Mouse (Mus musculus) MEL-GATA-1-ER (cell line): ENCODE measurements around the gene Lect2.

Experiments
- DNase-seq: peaks from one replicate; pipeline ENCODE4 v3.0.0-alpha.2; 2012; ENCODE audit warnings: low read depth; ENCODE audit errors: extremely low read depth

The Lect2 gene

DNA sequence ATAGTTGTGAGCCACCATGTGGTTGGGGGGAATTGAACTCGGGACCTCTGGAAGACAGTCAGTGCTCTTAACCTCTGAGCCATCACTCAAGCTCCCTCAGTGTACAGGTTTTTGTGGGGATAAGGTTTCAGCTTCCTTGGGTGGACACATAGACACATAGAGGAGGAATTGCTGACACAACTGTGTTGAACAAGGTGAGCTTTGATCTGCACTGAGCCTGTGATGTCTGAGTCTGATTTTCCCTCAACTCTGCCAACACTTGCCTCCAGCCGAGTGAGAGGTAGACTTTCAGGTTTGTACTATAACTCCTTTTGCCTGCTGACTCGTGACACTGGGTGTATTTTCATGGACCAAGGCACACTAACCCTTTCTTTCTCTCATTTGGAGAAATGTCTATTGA, 8.4 kb upstream of the Lect2 start:
- DNase-seq: no peak

DNA sequence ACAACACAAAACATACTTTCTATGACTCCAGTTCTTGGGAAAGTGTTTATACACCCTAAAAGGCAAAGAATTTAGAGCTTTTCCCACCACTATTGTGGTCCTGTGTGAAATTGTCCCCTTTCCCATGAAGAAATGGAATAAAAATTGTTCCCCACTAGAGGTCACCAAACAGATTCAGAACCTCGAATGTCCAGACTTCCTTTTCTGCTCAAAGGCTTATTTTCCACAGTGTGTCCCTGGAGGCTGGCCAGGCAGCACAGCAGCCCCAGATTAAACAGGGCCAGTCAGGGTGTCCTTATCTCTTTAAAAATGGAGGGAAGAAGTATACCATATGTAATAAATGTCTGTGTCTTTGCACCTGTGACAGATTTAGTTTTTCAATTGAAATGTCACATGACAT, 7.7 kb upstream of the Lect2 start:
- no peak for DNase-seq

DNA sequence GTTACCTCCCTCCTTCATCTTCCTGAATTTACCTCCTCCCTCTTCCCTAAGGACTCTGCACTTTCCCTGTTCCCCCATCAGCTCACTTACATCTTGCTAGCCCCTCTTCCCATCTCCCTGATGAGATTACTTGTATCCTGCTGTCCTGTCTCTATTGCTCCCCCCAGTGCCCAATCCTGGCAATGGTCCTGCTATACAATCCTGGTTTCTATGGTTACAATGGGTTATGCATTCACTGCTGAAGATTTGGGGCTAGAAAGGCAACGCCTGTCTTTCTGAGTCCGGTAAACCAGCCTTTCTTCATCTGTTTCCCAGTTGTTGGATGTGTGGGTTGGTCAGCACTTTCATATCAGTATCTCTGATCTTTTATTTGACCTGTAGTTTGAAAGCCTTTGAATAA, 6.1 kb upstream of the Lect2 start:
- DNase-seq: no peak

DNA sequence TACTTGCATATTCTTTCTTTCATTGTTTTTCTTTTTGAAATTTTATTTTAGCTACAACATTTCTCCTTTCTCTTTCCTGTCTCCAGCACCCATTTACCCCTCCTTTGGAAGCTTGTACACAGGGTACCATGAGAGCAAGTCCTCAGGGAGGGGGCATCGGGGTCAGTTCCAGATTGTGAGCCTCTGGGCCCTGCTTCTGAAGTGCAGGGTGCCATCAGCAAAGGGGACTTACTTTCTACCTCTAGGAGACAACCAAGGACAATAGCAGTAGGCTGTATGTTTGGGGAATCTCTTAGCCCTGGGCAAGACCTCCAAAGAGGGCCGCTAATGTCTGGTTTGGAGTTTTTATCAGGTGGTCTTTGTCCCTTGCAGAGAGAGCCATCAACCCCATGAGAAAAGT, 5.6 kb upstream of the Lect2 start:
- DNase-seq: no peak

DNA sequence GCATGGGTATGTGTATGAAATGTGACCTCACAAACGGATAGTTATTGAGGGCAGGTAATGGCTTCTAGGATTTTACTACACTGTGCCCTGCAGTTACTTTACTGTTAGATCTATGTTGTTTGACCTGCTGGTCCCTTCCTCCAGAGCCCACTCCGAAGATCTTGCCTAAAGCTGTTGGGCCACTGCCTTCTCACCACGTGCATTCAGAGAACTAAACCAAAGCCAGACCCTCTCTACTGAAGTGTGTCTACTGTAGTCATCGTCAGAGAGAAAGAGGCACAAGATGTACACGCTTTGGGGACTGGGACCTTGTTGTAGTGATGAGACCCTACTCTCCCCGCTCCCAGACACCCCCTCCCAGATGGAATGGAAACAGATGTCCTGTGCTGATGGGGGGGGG, 3.4 kb upstream of the Lect2 start:
- no peak for DNase-seq

DNA sequence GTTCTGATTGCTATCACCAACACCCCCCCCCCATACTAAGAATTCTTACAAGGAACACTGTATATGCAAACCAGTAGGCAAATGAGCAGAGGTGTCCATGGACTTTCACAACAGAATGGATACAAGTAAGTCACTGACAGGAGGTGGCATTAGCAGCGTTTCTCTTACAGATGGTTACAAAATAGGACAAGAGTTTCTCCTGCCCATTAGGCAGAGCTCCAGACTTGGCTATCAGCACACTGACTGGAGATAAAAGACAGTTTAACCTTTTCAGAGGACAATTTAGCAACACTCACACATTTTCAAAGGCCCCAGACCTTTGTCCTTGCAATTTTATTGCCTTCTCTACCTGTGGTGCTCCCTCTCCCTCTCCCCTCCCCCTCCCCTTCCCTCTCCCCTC, 2.3 kb upstream of the Lect2 start:
- DNase-seq: no peak

DNA sequence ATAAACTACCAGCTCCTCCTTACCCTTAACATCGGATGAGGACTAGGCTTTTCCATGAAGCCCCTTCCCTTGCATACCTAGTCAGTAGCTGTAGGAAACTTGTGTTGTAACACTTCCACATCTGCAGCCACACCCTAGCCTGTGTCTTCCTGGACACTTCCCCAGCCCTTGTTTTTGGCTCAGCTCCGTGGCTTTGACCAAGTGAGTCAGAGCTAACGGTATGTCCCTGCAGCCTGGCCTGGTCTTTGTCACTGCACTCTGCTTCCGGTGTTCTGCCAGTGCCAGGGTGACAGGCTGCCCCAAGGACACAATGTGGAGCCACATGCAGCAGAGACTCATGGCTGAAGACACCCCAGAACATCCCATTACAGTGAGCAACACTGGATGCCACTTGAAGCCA, 1.1 kb upstream of the Lect2 start:
- no peak for DNase-seq

DNA sequence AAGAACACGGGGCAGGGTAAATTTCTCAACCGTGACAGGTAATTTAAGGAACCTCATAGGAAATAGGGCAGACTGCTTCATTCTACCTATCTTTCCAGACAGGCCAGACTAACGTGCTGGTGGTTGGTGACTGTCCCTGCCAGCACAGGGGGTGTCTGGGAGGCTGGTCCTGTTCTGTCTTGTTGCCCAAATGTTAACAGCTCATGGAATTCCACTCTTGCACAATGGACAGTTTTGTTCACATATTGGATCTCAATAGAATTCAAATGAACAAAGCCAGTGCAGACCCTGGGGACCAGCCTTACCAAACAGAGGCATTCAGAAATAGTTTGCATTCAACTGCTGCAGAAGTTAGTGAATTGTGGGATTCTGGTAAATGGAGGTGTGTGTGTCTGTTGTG, 3.3 kb downstream of the Lect2 start:
- no peak for DNase-seq

DNA sequence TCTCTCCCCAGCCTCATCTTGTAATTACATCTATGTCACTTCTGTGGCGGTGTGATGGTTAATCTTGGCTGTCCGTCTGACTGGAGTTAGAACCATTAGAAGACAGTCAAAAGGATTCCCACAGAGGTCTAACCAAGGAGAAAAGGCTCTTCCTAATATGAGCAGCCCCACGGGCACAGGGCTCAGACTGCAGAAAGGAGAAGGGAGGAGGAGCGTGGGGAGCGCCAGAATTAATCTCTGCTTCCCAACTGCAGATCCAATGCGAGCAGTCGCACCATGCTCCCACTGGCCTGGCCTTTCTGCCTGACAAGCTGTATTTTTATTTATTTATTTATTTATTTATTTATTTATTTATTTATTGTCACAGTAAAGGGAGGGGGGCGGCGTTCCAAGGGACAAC, 4.5 kb downstream of the Lect2 start:
- no peak for DNase-seq

DNA sequence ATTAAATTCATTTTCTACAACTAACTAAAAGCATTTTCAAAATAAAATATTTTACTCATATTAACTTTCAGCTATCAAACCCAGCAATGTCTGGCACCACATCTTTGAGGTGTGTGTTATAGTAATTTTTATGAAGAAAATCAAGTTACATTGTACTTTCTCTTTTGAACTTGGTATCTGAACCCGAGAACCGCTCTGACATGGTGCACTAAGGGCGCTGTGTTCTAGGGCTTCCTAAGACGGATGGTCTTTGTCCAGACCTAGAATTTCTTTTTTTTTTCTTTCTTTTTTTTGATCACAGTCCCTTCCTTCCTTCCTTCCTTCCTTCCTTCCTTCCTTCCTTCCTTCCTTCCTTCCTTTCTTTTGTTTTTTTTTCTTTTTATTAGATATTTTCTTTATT, 8.5 kb downstream of the Lect2 start:
- no peak for DNase-seq

DNA sequence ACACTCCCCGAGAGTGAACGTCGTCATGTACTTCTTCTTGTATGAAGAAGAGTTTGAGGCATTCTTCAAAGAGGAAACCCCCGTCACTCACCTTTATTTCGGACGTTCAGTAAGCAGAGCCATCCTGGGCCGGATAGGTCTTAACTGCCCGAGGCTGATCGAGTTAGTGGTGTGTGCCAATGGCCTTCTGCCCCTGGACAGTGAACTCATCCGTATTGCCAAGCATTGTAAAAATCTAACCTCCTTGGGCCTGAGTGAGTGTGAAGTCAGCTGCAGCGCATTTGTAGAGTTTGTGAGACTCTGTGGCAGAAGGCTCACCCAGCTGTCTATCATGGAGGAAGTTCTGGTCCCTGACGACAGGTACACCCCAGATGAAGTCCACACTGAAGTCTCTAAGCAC, 11.3 kb downstream of the Lect2 start:
- DNase-seq: no peak

DNA sequence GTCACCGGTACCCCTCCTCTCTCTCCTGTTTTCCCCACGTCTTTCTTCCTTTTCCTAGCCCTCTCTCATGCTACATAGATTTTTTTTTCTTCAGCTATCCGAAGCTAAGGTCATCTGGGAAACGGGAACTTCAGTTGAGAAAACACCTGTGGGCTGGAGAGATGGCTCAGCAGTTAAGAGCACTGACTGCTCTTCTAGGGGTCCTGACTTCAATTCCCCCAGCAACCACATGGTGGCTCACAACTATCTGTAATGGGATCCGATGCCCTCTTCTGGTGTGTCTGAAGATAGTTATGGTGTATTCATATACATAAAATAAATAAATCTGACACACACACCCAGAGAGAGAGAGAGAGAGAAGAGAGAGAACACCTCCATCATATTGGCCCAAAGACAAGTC, 12.7 kb downstream of the Lect2 start:
- no peak for DNase-seq

DNA sequence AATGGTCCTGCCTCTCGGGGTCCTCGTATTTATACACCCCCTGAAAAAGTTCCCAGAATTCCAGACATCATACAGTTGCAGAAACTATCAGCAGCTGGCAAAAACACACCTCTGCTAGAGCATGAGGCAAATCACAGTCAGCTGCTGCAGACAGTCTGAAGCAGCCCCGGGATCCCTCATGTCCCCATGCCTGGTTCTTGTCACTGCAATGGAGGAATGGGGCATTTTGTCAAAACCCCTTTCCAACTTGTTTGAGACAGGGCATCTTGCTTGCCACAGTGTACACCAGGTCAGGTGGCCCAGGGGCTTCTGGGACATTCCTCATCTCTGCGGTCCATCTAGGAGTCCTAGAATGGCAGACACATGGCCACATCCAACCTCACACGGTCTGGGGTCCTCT, 13.4 kb downstream of the Lect2 start:
- DNase-seq: no peak

DNA sequence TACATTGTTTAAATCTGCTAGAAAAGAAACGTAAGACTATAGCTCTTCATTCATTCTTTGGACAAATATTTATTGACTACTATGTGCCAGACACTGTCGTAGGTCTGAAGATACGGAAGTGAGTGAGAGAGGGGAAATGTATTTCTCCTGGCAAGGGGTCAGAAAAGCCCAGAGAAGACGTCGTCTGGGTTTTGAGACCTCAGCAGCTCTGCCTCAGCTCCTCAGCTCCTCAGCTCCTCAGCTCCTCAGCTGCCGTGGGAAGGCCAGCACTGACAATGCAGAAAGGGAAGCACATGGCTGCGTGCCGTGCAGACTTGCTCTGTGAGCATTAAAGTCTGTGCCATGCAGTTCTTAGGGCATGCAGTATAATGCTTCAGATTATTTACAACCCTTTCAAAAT, 18.6 kb downstream of the Lect2 start:
- DNase-seq: no peak

DNA sequence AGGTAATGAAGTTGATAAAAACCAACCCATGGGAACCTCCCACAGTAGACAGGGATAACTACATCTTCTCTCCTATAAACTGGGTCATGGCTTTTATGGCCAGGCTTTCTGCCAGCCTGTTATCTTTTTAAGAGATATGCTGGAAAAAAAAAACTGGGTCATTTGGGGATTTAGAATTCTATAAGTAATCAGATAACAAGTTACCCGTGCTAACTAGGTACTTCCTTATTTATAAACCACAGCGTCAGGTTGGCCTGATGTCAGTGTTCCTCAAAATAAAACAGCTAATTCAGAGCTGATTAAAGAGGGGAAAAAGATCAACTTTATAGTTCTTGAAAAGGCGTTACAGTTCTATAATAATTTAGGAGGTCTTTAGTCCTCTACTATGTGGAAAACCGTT, 19.3 kb downstream of the Lect2 start:
- DNase-seq: no peak

DNA sequence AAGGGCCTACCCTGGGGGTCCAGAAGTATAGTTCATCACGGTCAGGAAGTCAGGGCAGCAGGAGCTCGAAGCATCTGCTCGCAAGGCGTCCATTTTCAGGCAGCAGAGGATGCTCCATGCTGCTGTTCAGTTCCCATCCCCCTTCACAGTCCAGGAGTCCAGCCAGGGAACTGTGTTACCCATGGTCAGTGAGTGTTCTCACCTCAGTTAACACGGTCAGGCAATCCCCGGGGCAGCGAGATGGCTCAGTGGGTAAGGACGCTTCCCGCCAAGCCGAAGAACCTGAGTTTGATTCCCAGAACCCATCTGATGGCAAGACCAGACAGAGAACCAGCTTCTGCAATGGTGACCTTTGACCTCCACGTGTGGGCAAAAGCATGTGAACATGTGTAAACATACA, 20.0 kb downstream of the Lect2 start:
- DNase-seq: no peak

DNA sequence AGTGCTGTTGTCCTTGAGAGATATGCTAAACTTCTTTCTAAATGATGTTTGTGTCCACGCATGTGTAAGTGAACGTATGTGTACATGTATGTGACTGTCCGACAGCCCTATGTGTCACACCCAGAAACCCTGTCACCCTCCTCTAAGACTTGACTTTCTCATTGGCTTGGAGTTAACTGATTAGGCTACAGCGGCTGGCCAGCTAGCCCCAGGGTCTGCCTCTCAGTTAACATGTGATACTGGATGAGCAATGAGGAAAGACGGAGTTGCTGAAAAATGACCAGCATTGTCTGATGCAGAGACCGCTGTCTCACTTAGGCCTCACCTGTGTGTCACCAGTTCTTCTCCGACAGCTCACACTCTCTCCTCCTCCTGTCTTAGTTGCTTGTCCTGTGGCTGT, 20.5 kb downstream of the Lect2 start:
- DNase-seq: no peak

DNA sequence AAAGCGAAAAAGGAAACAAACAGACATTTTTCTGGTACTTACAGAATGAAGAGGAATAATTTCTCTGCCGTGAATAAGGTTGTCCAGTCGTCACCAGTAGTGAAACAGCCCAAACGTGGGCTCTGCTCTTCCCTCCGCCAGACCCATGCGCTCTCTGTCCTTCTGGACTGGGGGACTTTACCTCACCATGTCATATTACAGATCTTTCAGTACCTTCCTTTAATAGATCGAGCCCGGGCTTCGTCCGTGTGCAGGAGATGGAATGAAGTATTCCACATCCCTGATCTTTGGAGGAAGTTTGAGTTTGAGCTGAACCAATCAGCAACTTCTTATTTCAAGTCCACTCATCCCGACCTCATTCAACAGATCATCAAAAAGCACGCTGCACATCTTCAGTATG, 21.4 kb downstream of the Lect2 start:
- no peak for DNase-seq

DNA sequence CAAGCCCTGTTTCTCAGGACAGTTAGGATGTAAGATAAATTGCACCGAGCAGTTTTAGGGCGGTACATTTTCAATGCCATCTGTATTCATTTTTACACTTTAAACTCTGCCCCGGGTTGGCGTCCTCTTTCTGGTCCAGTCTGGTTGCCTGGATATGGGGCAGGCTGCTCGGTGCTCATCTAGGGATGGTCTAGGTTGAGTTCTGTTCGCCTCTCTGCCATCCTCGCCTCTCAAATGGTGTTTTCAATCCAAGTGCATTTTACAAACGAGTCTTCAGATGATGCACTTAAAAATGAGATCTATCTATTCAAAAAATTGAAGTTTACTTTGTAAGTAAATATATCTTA, 25.5 kb downstream of the Lect2 start:
- DNase-seq: no peak

DNA sequence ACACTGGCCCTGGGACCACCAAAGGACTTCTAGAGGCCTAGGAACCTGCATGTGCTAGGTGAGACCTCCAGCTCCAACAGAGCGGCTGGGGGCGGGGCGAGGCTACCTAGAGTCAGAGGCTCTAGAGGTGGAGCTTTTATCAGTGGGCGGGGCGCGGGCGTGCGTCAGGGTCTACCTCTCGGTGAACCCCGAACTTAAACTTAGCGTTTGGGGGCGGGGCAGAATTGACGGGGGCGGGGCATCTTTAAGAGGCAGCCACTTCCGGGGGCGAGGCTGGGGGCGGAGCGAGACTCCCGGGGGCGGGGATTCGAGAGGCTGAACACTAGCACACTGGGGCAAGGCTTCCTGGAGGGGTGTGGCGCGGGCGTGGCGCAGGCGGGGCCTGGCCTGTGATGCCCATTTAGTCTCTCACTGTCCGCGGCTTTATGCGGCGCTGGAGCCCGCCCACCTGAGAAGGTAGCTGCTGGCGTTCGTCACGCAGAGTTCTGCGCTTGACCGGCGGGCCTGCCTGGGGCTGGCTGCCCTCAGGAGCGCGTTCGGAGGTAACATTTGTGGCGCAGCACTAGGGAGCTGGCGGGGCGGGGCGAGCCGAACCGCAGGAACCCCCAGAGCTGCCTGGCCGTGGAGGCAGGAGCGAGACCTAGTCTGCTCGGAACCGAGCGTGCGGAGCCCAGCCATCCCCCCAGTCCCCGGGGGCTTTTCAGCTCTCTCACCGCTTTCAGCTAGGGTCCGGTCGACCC, 26.1 kb downstream of the Lect2 start, which contains the start of gene Fbxl21:
Gene Fbxl21 (plus strand): TSS at position 392 of the 740 bp plus-strand sequence.
- no peak for DNase-seq

DNA sequence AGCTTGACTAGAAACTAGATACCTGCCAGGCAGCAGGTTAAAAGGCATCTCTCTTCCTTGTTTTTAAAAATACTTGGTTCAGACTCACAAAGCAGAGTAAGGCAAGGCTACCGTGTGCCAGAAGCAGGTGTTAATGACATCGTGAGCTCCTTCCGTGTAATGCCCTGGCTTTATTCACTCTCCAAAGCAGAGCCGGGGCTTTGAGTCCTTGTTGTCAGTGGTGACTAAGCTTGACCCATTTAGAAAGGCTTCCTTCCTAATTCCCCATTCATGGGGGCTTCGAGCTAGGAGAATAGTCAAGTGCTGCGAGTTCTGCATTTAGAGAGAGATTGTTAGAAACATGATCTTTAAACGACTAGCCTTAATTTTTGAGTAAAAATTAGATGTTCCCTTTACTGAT, 31.5 kb downstream of the Lect2 start:
- DNase-seq: no peak

DNA sequence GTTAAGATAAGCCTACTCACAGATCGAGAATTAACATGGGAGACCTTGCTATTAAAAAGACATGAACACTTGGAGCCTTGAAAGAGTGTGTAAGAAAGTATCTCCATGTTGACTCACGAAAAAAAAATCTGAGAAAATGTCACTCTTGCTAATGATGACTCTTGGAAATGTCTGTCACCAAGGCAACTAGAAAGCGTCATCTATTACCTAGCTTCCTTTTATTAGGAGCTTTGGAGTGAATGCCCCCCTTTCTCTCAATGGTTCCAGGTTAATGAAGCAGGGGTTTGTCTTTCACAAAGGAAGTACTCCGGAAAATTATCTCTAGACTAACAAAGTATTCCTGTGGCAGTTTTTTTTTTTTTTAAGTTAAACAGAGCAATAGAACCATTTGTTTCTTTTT, 32.0 kb downstream of the Lect2 start:
- no peak for DNase-seq

DNA sequence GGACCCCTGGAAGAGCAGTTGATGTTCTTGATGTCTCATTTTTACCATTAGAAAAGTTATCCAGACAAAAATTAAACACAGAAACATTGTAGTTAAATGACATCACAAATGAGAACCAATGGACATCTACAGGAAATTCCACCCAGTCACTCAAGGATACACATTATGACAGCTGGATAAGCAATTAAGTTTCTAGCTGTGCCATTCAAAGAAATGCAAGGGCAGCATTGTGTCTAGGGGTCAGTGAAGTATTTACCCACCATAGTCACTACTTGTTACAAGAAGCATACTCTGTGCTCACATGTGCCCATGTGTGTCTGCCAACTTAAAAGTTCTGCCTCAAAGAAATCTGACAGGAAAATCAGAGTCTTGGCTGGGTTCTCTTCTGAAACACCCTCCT, 34.7 kb downstream of the Lect2 start:
- no peak for DNase-seq

DNA sequence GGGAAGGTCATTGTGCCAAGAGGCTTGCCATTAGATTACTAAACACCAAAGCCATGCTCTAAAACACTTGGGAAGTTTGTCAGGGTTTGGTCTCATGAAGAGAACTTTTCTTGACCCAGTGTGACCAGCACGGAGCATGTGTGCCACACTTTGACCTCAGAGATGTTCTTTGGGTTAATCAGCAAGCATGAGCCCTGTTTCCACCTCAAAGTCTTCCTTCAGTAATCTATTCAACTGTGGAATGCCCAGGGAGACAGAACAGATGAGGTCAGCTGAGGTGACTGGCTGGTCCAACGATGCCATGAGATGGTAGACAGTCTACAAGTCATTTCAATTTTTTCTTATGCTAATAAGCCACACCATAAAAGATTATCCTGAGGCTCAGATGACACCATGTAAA, 38.5 kb downstream of the Lect2 start:
- no peak for DNase-seq
